Mouse (Mus musculus) testis, adult 2 months (tissue): ENCODE measurements around the gene Oscar. TPM values are rescaled to one million over a fixed set of nuclear protein-coding genes. Genes with fewer than 3 reads are reported as not detected.
"Not testable (repeated sequence)": the region's sequence is repeated elsewhere in the genome, so short reads cannot be mapped to it uniquely, and the experiment has no call there.

Source experiments
- H3K27ac ChIP-seq: fragments of 200-500 bp; 2 replicates; pipeline ENCODE4 v1.5.1; 2012; ENCODE audit warnings: low read depth, low read length; ENCODE audit not compliant: control insufficient read depth, insufficient read depth
- H3K27me3 ChIP-seq: fragments of 200-500 bp; 2 replicates; pipeline ENCODE4 v1.6.1; 2012; ENCODE audit warnings: mild to moderate bottlenecking, low read length, moderate library complexity; ENCODE audit not compliant: control insufficient read depth, insufficient read depth
- H3K36me3 ChIP-seq: fragments of 200-500 bp; 2 replicates; pipeline ENCODE4 v1.6.1; 2012; ENCODE audit warnings: mild to moderate bottlenecking, low read length; ENCODE audit not compliant: control insufficient read depth, insufficient read depth
- H3K4me1 ChIP-seq: fragments of 200-500 bp; 2 replicates; pipeline ENCODE4 v1.6.1; 2012; ENCODE audit warnings: low read length; ENCODE audit not compliant: control insufficient read depth, insufficient read depth
- H3K4me3 ChIP-seq: fragments of 200-500 bp; 2 replicates; pipeline ENCODE4 v1.5.1; 2012; ENCODE audit warnings: low read depth, mild to moderate bottlenecking, low read length, moderate library complexity, mixed read lengths; ENCODE audit not compliant: control insufficient read depth
- CTCF ChIP-seq: fragments of 200-500 bp; IDR thresholded peaks from 2 replicates; pipeline ENCODE4 v1.5.1; 2012; ENCODE audit warnings: low read depth, mild to moderate bottlenecking, inconsistent platforms, low read length, moderate library complexity; ENCODE audit not compliant: control insufficient read depth, insufficient read depth, insufficient replicate concordance
- POLR2A ChIP-seq: fragments of 200-500 bp; IDR thresholded peaks from 2 replicates; pipeline ENCODE4 v1.6.1; 2012; ENCODE audit warnings: low read depth, mild to moderate bottlenecking, inconsistent platforms, low read length, moderate library complexity; ENCODE audit not compliant: control insufficient read depth
- polyA plus RNA-seq: library from polyadenylated mRNA; depleted of rRNA; stranded (reverse); fragments of >200 nt; gene quantifications from 2 replicates; pipeline ENCODE4 v1.2.3, GENCODE M21; 2012

Oscar gene
- polyA plus RNA-seq, 1 experiment, result 3.2 TPM

GRCm38 (mm10) chr7:3608668-3609067 lies 7.3 kb downstream of the Oscar start:
- Histone ChIP-seq H3K36me3 (no peaks in the 10 kb centered on the region), H3K27me3 (no peaks in the 10 kb centered on the region), H3K27ac (no peak overlapping the region), H3K4me3 (no peak overlapping the region), H3K4me1 (peaks cover 6% of the 10 kb centered on the region)
- TF ChIP-seq CTCF (no peak), POLR2A (no peak)

GRCm38 (mm10) chr7:3607391-3607790 lies 8.6 kb downstream of the Oscar start:
- peaks cover 6% of the 10 kb centered on the region for H3K4me1 ChIP-seq
- TF ChIP-seq CTCF, result no peak
- no peak for TF ChIP-seq POLR2A

GRCm38 (mm10) chr7:3606798-3607197 lies 9.2 kb downstream of the Oscar start:
- Histone ChIP-seq H3K27me3 (no peaks in the 10 kb centered on the region), H3K27ac (no peak overlapping the region), H3K36me3 (no peaks in the 10 kb centered on the region), H3K4me3 (no peak overlapping the region), H3K4me1 (peaks cover 6% of the 10 kb centered on the region)
- TF ChIP-seq POLR2A (no peak), CTCF (no peak)

More at GRCm38 (mm10) chr7:3607391-3607790, 8.6 kb downstream of the Oscar start:
- H3K4me3 ChIP-seq, result no peak overlapping the region
- no peaks in the 10 kb centered on the region for H3K27me3 ChIP-seq
- no peak overlapping the region for H3K27ac ChIP-seq
- H3K36me3 ChIP-seq, result no peaks in the 10 kb centered on the region

GRCm38 (mm10) chr7:3601119-3601518 lies 14.8 kb downstream of the Oscar start:
- TF ChIP-seq CTCF (no peak), POLR2A (no peak)
- H3K4me3 ChIP-seq, result no peak overlapping the region
- H3K4me1 ChIP-seq, result no peaks in the 10 kb centered on the region

GRCm38 (mm10) chr7:3597755-3598154 lies 18.2 kb downstream of the Oscar start:
- not testable (repeated sequence) for H3K27me3 ChIP-seq, H3K36me3 ChIP-seq, H3K4me3 ChIP-seq, H3K4me1 ChIP-seq, H3K27ac ChIP-seq

More at GRCm38 (mm10) chr7:3601119-3601518, 14.8 kb downstream of the Oscar start:
- no peaks in the 10 kb centered on the region for H3K27me3 ChIP-seq
- H3K36me3 ChIP-seq, result no peaks in the 10 kb centered on the region
- H3K27ac ChIP-seq, result no peak overlapping the region

- Histone ChIP-seq H3K36me3 (no peaks in the 10 kb centered on the region), H3K27me3 (no peaks in the 10 kb centered on the region), H3K4me1 (no peaks in the 10 kb centered on the region; the same call in 1 of the 2 replicates), H3K4me3 (no peak overlapping the region; the same call in none of the 2 replicates), H3K27ac (no peak overlapping the region)
- TF ChIP-seq POLR2A, result no peak
- TF ChIP-seq CTCF, result no peak
These were observed 20.8 kb downstream of the Oscar start for GRCm38 (mm10) chr7:3595146-3595545.

GRCm38 (mm10) chr7:3594686-3595085 lies 21.3 kb downstream of the Oscar start:
- H3K27ac ChIP-seq, result no peak overlapping the region
- TF ChIP-seq POLR2A, result no peak
- no peaks in the 10 kb centered on the region for H3K36me3 ChIP-seq
- H3K4me3 ChIP-seq, result no peak overlapping the region; the same call in 1 of the 2 replicates
- H3K4me1 ChIP-seq, result no peaks in the 10 kb centered on the region; the same call in 1 of the 2 replicates
- H3K27me3 ChIP-seq, result no peaks in the 10 kb centered on the region

GRCm38 (mm10) chr7:3593855-3594254 lies 22.1 kb downstream of the Oscar start:
- no peaks in the 10 kb centered on the region for H3K27me3 ChIP-seq
- H3K4me3 ChIP-seq, result no peak overlapping the region
- no peaks in the 10 kb centered on the region for H3K36me3 ChIP-seq
- H3K27ac ChIP-seq, result no peak overlapping the region
- TF ChIP-seq POLR2A (no peak), CTCF (no peak)
- H3K4me1 ChIP-seq, result no peaks in the 10 kb centered on the region; the same call in 1 of the 2 replicates
